Mouse (Mus musculus) c-Kit-positive CD71-positive TER-119-positive erythroid progenitor cells, embryonic 14.5 days (primary cell): ENCODE results near the gene Ccdc97.

Source experiments
- DNase-seq: peaks from one replicate; pipeline ENCODE4 v3.0.0-alpha.2; 2013; ENCODE audit warnings: low spot score

Ccdc97 gene

DNA sequence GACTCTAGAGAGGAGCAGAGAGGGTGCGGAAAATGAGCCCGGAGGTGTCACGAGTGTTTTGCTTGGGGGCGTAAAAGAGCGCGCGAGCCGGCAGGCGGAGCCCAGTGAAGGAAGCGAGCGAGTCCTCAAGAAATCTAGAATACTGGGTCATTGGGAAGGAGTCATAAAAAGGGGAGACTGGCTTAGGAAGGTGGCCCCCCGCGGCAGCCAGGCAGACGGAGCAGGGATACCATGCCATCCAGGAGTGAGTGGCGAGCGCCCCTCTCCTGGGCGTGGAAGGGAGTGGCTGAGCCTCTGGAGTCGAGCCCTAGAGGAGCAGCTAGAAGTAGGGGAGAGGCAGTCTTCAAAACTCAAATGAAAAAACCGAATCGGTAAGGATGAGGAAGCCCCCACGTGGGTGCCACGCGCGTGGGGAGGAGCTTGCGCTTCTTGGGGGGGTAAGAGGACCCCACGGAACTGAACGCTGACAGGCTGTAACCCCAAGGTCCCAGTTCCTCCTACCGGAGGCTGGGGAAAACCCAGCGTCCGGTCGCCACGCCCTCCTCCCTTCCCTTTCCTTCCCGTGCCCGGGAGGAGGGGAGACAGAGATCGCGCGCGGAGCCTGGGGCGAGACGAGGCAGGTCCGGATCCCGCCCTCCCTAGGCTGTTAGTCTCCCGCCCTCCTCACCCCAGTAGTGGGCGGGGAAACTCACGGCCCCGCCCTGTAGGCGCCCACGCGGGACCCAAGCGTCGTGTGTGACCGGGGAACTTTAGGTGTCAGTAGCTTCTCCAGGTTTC lies 29.9 kb downstream of the Ccdc97 start:
- DNase-seq: peak; percentile 86

DNA sequence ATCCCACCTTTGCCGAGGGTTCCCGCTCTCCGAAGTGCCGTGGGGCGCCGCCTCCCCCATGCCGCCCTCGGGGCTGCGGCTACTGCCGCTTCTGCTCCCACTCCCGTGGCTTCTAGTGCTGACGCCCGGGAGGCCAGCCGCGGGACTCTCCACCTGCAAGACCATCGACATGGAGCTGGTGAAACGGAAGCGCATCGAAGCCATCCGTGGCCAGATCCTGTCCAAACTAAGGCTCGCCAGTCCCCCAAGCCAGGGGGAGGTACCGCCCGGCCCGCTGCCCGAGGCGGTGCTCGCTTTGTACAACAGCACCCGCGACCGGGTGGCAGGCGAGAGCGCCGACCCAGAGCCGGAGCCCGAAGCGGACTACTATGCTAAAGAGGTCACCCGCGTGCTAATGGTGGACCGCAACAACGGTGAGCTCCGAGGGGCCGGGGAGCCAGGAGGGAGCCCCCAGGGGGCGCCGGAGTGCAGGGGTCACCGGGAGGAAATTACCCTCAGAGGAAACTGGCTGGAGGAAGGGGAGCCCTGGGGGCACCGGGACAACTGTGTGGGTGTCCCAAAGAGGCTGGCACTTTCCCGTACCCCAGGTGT lies 31.0 kb downstream of the Ccdc97 start:
- DNase-seq: peak; percentile 47

DNA sequence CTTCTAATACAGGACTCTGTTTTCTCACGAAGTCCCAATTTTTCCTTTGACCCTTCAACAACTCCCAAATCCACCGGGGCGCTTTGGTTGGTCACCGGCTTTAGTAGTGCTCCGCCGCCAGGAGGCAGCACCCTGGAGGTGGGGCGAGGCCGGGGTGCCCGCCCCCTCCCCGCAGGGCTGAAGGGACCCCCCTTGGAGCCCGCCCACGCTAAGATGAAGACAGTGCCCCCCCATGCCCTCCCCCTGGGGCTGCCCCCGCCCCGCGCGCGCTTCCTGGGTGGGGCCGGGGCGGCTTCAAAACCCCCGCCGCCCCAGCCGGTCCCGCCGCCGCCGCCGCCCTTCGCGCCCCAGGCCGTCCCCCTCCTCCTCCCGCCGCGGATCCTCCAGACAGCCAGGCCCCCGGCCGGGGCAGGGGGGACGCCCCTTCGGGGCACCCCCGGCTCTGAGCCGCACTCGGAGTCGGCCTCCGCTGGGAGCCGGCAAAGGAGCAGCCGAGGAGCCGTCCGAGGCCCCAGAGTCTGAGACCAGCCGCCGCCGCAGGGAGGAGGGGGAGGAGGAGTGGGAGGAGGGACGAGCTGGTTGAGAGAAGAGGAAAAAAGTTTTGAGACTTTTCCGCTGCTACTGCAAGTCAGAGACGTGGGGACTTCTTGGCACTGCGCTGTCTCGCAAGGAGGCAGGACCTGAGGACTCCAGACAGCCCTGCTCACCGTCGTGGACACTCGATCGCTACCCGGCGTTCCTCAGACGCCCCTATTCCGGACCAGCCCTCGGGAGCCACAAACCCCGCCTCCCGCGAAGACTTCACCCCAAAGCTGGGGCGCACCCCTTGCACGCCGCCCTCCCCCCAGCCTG lies 32.0 kb downstream of the Ccdc97 start, which contains the start of gene Tgfb1:
TSS of gene Tgfb1 (plus strand) at position 323 of the 852 bp plus-strand sequence.
- DNase-seq: peak; percentile 69

DNA sequence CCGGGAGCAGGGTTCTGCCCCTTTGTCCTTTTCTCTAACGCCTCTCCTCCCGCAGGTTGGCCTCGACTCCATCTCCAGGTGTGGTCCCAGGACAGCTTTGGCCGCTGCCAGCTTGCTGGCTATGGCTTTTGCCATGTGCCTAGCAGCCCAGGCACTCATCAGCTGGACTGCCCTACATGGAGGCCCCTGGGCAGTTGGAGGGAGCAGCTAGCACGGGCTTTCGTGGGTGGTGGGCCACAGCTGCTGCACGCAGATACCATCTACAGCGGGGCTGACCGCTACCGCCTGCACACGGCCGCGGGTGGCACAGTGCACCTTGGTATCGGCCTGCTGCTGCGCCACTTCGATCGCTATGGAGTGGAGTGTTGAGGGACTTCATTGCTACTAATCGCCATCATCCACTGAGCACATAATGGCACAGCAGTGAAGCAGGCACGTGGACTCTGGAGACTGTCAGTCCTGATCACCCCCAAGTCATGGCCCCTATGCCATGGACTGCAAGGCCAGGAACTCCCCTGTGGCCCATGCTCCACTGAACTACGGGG lies 32.9 kb downstream of the Ccdc97 start:
- DNase-seq: no peak

DNA sequence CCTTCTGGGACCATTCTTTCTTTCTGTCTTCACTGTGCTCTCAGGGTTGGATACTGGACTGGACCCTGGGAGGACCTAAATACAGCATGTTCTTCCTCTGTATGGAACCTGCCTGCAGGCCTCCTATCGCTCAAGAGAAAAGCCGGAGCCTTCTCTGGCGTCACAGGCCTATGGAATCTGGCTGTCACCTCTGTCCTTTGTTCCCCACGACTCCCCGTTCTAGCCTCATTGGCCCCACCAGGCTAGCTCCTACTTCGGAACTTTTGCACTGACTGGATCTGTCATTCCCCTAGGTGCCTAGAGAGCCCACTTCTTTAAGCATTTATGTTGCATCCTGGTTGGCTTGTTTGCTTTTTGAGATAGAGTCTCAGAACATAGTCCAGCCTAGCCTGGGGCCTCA lies 34.2 kb downstream of the Ccdc97 start:
- DNase-seq: no peak

DNA sequence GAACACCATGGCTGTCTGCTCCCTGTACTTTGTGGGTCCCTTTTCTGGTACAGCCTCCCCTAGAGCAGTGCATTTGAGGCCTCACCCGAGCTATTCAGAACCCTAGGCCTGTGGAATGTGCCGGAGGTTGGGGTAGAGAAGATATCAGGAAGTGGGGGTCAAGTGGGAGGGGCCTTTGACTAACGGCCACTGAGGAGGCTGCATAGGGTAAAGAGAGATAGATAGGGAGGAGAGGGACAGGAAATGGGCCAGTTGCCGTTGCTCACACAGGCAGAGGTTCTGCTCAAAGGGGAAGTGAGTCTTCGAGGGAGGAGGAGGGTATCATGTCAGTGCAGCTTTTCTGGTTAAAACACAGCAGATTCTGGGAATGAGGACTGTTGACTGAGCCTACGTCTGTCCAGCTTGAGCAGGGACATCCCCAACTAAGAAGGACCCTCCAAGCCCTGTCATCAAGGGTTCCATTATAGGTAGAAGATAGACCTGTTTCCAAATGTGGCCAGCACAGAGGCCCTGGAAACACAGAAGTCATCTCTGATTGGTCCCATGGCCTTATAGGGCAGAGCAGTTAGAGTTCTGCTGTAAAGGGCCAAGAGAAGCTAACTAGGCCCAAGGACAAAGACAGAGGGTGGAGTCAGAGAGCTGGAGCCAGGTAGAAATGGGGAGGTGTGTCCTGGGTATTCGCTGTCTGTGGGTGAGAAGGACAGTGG lies 35.3 kb downstream of the Ccdc97 start:
- DNase-seq: peak; percentile 32

DNA sequence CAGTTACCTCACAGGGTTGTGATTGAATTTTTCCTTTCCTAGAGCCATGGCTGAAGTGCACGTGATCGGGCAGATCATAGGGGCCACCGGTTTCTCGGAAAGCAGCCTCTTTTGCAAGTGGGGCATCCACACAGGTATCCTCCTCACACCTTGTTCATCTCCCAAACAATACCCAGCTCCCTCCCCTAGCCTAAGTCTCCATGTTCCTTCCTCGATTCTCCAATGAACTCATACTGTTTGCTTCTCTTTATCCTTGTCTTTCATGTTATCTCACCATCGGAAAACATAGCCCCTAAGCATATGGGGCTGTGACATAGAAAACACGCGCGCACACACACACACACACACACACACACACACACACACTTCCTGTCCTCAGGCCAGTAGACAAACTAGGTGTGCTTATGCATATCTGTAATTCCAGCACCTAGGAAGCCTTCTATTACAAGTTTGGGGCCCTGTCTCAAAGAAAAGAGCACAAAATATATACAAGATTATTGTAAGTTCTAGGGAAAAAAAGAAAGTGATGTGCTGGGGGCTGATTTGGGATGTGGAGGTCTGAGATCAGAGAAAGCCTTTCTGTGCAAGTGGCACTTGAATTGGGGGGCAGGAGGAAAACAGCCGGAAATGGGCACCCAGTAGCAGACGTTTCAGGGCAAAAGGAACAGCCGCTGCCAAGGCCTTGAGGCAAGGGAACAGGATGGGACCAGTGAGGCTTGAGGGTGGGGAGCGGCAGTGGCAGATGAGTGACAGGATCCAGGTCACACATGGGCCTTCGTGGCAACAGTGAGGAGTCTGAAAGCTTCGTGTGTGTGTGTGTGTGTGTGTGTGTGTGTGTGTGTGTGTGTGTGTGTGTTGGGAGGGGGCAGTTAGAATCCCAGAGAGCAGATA lies 37.3 kb downstream of the Ccdc97 start:
- no peak for DNase-seq

DNA sequence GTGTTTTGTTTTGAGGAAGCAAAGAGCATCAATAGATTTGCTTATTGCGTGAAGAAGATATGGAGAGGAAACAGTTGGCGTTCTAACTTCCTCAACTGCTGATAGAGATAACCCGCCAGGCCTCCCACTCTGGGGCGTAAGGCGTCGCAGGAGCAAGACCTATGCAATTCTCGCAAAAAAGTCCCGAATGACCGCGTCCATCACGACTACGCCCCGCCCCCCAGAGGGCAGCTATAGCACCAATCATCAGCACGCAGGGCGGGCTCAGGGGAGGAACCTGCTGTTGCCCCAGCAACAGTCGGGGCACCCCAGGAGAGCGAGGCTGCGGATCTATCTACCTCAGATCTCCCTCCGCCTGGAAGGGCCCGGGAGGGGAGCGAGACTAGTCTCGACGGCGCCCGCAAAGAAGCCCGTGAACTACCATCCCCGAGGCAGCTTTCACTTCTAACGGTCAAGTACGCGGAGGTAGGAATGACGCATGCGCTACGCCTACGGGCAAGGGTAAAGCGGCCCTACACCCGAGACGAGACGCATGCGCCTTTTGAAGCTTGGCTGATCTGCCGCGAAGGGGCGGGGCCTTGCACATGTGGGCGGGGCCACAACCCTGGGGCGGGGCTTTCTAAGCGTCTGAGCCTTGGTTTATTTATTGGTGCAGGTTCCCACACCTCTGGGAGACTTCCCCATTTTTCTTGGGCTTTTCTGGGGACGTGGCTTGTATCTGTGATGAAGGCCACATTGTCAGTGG lies 38.2 kb downstream of the Ccdc97 start, which contains the start of gene B9d2:
TSS of gene B9d2 (plus strand) at position 267 of the 745 bp plus-strand sequence.
- DNase-seq: peak; percentile 97

DNA sequence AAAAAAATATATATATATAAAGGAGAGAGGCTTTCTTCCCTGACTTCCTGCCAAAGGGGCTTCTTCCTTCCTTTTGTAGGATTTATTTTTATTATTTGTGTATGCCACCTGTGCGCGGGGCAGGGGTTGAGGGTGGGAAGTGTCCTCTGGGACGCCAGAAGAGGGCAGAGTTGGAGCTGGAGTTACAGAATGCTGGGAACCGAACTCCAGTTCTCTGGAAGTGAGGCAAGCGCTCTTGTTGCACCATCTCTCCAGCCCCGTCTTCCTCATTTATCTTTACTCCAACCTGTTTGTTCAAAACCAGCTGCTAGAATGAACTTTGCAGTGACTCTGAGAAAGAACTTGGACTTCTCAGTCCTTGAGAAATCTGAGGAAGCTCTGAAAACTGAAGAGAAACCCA lies 38.9 kb downstream of the Ccdc97 start:
- DNase-seq: no peak

DNA sequence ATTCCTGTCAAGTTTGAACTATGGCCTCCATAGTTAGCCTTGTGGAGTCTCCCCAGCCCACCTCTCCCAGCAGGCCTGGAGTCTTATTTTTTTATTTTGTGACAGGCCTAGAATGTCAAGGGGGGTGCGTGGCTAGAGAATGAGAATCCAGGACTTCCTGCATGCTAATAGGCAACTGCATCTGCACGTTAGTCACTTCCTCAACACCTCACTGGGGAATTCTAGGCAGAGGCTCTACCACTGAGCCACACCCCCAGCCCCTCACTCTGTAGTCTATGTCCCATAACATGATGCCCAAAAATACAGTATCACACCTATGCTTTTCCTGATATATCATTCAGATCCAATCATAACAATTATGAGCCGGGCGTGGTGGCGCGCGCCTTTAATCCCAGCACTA lies 41.9 kb downstream of the Ccdc97 start:
- DNase-seq: no peak

DNA sequence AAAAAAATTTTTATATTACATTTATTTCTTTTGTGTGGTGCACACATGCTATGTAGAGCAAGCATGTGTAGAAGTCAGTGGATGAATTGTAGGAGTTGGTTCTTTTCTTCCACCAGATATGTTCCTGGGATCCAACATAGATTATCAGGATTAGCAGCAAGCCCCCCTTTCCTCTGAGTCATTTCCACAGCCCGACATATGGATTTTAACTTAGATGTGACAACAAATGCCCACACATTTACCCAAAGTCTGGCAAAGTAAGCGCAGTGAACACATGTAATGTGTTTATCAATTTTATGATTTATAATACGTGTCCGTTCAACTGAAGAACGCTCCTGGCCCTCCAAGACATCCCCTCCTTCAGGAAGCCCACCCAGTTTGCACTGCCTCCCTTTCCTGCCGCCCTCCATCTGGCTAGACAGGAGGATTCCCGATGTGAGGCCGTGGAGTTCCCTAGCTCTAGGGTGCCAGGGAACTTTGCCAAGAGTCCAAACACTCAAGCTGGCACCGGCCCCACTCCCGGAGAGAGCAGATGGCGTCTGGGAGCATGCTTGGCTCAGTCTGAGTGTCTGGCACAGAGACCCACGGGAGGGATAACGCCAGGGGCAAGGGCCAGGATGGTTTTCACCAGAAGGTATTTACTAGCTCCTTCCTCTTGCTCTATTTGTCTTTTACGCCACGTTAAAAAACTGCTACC lies 42.7 kb downstream of the Ccdc97 start:
- DNase-seq: no peak

DNA sequence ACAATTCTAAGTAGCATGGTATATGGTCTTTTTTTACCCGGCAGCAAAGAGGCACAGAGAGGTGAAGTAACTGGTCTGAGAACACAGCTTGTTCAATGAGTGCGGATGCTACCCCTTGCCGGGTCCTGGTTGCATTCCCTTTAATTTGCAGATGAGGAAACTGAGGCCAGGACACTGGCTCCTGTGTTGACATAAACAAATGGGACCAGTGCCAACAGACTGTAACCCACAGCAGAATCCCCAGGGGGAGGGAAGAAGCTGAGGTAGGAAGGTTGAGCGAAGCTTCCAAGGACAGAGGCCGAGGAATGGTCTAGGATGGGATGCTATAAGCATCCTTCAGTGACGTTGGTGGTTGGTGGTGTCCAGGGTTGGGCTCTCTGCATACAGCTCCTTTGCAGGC lies 43.5 kb downstream of the Ccdc97 start:
- DNase-seq: no peak

DNA sequence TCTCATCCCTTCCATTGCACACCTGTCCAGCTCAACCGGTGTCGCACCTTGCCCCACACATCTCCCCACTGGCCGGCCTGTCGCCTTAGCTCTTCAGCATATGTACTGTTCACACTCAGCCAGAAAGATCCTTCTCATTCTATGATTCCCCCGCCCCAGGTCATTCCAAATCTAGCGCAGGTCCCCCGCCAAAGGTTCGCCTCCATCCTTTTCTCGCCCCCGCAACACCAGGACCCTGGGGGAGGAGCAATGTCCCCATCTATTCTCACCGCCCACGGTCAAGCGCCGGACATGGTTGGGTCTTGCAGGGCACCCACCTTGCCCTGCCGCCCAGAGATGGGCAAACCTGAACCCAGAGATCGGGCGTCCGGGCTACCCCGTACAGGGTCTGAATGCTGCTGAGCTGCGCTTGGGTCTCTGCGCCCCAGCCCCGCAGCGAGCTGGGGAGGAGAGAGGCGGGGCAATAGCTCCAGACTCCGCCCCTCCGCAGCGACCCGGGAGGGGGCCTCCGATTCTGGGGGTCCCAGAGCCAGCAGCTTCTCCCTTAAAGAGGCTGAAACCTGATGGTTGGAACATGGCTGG lies 44.1 kb downstream of the Ccdc97 start, which contains the start of gene Tmem91:
TSS of gene Tmem91 (minus strand) at position 448 of the 582 bp plus-strand sequence.
- no peak for DNase-seq

DNA sequence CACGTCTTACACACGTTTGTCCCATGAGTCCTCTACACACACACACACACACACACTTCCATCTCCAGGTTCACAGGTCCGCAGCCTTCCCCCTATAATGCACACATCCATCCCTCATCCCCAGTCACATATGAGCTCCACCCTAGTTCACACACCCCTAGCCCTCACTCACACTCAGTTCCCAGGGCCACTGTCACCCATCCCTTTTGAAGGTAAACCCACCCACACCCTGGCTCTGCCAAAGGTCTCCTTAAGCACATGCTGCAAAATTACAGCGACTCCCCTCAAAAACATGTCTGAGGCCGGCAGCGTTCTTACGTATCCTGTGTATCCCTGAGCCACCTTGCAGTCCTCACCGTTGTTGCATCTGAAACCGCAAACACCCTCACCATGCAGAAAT lies 44.6 kb downstream of the Ccdc97 start:
- DNase-seq: no peak

DNA sequence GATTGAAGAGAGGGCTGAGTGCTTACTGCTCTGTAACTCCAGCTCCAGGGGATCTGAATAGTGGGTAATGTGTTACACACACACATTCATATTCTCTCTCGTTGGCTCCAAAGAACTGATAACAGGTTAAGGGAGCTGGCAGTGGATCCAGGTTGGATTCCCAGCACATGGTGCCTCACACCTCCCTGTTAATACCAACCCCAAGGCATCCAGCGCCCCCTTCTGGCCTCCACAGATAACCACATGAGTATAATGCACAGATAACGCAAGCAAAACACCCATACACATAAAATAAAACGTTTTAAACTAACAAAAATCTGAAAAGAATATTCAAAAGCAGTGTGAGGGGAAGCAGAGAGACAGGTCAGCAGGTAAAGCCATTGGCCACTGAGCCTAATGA lies 46.4 kb downstream of the Ccdc97 start:
- DNase-seq: no peak

DNA sequence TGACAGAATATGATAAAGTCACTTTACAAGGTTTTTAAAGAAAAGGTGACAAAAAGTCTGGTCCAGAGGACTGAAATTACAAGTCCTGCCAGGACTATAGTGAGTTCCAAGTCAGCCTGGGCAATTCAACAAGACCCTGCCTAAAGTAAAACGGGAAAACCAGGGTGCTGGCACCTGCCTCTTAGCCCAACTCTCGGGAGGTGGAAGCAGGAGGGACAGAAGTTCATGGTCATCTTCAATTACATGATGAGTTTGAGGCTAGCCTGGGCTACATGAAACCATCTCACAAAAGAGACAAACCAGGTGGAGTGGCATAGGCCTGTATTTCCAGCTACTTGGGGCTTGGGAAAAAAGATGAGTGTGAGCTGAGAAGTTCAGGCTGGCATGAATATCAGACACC lies 47.2 kb downstream of the Ccdc97 start:
- DNase-seq: no peak

DNA sequence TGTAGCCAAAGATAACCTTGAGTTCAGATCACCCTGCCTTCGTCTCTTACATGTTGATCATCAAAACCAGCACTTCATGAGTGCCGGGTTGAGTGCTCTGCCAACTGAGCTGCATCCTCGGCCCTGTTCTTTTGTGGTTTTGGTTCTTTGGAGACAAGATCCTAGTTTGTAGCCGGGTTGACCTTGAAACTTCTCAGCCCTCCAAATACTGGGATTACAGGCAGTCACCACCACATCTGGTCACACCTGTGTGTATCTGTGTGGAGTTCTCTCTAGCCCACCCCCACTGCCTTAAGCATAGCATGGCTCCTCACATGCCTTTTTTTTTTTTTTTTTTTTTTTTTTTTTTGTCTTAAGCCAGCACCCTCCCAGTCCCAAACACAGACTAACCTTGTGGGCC lies 48.8 kb downstream of the Ccdc97 start:
- DNase-seq: no peak

DNA sequence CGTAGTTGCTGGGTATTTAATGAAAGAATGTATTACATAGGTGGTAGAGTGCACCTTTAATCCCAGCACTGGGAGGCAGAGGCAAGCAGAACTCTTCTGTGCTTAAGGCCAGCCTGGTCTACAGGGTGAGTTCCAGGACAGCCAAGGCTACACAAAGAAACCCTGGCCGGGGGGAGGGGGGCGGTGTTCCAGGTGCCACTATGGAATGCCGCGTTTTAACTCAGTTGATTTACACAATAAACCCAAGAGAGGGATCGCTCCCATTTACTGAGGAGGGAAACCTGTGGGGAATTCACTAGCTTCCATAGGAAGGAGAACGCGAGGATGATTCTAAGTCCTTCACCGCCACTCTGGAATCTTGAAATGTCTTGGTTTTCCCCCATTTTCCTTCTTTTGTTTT lies 49.3 kb downstream of the Ccdc97 start:
- no peak for DNase-seq

DNA sequence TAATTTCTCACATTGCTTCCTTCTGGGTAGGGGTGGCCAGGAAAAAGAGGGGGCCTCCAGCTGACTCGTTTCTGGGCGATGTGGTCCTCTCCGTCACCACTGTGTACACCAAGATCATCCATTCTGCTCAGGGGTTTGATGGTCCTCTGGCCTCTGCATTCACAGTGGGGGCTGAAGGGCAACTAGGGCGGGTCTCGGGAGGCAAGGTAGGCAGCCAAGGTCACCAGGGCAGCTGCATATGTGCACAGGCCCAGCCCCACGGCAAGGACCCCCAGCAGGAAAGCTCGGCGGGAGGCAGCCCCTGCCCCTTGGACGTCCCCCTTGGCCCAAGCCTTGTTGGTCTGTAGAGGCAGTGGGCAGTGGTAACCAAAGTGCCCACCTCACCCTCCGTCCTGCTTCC lies 49.7 kb downstream of the Ccdc97 start:
- DNase-seq: no peak
